Mouse (Mus musculus) cerebellum, adult 2 months (tissue): ENCODE measurements at regions not wholly inside any gene's neighbourhood (a gene's known extent, or its start where the extent isn't known, plus 50 kb on each side); places are given as distances from the start of the nearest gene placed in this dataset.

ENCODE experiments used
- CTCF ChIP-seq: fragments of 200-500 bp; IDR thresholded peaks from 2 replicates; pipeline ENCODE4 v1.5.1; 2011; ENCODE audit warnings: low read depth, mild to moderate bottlenecking, control low read depth, low read length, moderate library complexity, borderline replicate concordance; ENCODE audit not compliant: insufficient read depth
- POLR2A ChIP-seq: fragments of 200-500 bp; IDR thresholded peaks from 2 replicates; pipeline ENCODE4 v1.6.1; 2011; ENCODE audit warnings: low read length, control low read depth, borderline replicate concordance; ENCODE audit not compliant: insufficient read depth

DNA sequence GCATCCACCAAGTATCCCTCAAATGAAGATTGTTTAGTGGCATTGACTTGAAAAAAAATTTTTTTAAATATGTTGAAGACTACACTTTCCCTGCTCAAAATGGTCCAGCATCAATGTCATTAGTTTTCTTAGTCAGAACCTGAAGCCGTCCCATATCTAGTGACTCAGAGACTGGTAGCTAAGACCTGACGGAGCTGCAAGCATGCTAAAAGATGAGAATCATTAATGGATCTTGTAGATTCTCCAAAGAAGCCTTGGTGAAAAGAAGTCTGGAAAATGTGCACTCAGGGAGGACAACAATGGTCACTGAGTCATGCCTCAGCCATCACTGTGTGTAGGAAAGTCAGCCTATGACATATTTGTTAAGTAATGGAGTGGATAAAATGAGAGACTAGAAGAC, 71.2 kb upstream of the Rmdn2 start:
- no peak for TF ChIP-seq CTCF
- no peak for TF ChIP-seq POLR2A
